Mouse (Mus musculus): ENCODE results near the gene Col6a3.

Col6a3 gene

DNA sequence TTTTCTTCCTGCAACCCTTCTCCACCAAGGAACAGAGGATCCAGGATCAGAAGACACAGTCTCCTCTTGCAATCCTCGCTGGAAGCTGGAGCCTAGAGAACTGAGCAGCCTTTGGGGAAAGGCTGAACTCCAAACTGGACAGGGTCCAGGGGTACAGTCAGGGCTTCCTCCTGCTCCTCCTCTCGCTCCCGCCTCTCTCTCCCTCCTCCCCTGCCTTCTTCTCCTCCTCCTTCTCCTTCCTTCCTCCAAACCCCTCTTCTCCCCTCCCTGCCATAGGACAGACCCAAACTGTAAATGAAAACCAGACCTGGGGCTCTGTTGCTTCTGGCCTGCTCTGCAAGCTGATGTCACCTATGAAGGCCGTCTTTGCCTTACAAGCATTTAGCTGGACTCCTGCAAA is at the start of gene Col6a3:
TSS of gene Col6a3 (minus strand) at position 136 of the 400 bp plus-strand sequence.
- peak; percentile 64 to 78 for DNase-seq

DNA sequence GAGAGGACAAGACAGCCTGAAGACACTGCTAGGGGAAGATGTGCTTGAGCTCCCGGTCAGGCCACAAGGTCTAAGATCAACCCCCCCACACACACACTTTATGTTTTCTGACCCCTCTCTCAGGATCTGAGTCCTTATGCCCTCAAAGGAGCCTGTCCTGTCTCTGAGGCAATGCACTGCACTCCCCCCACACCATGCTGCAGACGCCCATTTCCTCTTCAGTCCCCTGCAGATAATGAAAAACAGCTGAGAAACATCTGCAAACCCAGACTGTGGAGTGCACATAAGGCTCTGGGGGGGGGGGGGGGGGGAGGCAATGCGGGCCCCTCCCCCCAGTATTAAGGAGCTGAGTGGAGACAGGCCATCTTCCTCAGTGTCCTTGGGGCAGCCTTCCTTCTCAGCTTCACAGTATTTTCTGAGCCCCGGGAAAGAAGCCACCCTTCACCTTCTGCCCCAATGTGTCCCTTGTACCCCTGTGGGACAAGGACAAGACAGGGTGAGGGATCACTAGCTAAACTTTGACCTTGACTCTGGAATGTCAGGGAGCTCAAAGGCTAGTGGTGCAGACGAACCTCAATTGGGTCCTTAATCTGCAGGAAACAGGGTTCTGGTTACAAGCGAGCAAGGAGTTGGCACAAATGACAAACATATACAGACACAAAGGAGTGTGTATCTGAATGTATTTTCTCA is 42.1 kb upstream of the Col6a3 start:
- peak in 1 of 2 experiments; percentile 50 for DNase-seq

GRCm38 (mm10) chr1:90876486-90877270 is 32.9 kb upstream of the Col6a3 start:
- DNase-seq, result peak; percentile 69 to 74

DNA sequence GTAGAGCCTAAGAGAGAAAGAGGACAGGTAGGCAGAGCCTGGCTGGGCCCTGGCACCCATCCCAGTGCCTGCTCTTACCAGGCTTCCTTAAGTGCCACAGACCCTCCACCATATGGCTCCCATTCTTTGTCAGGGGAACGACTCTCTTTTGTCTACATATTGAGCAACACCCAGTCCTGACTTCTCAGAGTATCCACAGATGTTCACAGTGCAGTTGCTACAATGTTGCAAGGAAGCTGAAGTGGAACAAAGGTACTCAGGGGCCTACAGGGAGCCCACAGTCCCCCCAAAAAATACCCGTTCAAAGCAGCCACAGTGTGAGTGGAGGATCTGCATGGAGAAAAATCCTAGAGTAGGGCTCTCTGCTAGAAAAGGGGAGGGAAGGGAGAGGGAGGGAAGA is 32.2 kb upstream of the Col6a3 start:
- peak in 1 of 2 experiments; percentile 39 for DNase-seq

DNA sequence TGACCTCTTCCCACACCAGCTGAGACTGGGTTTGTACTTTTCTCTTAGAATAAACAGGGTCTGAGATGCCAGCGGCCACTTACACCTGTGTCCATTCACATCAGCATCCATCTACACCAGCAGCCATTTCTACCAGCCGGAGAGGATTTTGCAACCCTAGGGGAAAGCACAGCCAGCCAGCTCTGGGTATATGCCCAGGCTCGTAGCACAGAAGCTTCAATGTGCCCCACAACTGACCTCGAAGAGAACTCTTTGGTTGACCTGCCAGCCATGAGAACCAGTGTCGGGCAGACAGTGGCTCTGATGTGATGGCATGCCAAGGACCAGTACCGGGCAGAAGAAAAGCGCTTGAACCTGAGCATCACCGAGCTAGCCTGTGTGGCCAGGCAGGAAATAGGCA is 31.6 kb upstream of the Col6a3 start:
- no peak for DNase-seq

DNA sequence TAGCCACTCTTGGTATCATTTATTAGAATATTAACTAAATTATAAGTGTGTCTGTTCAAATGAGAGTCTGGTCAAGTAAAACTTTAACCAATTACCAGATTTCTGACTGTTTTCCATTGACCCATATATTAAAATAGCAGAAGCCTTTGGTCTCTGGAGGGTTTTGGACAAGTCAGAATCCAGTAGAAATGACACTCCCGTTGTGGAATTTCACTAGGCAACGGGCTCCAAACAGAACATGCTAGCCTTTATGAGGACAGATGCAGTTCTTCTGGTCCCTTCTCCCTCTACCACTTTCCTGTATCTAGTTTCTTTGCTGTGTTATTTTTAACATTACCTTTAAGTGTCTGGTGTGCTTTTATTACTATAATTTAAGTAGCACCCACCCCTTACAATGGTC is 26.8 kb upstream of the Col6a3 start:
- DNase-seq, result no peak

- no peak for DNase-seq
These were observed 23.0 kb upstream of the Col6a3 start for GRCm38 (mm10) chr1:90866734-90867133.

DNA sequence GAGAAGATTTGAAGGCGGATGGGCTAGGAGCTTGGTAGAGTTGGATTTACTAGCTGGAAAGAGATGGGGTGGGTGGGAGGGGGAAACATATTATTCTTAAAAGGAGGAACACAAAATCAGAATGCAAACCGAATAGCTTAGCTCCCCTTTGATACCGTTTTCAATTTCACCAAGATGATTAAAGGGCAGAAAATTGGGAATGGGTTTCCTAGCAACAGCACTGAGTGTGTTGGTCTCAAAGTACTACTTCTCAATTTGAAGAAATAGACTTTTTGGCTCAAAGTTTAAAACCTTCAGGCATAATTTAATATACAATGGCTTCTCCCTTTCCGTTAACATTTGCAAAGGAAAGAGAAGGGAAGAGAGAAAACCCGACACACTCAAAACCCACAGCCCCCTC is 12.1 kb upstream of the Col6a3 start:
- DNase-seq, result no peak

DNA sequence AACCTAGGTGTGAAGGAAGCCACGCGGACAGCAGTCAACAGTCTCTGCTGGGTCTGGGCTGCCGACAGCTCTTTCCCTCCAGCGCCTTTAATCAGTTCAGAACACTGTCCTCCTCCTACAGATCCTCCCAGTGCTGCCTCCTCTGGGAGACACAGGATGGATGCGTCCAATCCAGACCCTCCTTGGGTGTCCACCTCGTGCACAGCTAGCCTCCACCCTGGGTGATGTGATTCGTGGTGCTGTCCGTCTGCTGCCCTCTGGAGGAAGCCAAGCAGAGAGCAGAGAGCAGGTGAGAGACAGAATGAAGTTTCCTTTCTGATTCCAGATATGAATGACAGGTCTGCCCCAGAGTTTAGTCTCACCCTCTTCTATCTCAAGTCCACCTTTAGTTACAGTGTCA is 6.1 kb upstream of the Col6a3 start:
- DNase-seq, result peak; percentile 37 to 48

DNA sequence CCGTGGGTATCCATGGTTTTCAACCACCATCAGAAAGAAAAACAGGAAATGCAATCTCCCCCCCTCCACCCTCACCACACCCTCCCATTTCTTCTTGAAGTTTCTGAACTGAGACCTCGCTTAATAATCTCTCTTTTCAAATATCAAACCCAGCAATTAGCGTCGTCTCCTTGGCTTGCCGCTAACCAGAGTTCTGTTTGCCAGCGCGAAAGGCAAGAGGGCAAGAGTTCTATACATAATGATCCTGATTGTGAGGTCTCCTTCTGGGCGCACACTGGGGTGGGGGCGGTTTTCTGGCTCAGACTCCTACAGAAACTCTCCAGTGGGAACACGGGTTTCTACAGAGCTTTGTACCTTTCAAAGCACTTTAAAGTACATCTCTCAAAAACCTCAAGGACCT is 1.4 kb upstream of the Col6a3 start:
- DNase-seq, result no peak

DNA sequence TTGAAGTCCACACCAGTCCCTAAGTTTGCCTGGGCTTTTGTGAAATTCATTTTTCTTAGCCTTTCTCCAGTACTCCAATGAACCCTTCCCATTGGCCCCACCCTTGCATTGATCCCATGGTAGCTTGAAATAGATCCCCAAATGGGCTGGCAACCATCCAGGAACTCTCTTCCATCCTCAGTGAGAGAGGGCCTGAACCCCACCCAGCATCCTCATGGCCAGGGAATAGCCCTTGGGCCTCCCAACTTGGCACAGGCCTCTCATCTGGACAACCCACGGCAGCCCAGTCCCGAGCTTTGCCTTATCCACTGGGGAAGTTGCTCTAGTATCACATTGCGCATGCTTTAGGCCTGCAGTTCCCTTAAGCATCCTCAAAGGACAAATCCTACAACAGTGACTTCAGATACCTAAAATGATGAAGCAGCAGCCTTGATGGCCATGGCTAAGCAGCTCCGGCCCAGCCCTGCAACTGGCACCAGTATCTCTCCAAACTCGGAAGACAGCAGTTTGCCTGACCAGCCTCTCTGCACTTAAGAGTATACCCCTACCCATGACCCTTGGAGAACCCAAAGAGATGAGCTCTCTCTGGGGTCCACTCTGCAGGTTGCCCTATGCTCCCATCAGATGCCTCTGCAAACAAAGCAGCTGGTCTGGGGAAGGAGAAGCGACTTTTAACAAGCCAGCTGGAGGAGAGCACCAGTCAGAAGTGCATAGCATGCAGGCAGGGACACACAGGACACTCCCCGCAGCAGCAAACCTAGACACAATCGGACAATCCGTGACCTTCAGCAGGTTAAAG is 783 bp downstream of the Col6a3 start:
- DNase-seq, result peak; percentile 17 to 28

- DNase-seq, result peak; percentile 61 to 66
These were observed 3.5 kb downstream of the Col6a3 start for GRCm38 (mm10) chr1:90840250-90840649.

DNA sequence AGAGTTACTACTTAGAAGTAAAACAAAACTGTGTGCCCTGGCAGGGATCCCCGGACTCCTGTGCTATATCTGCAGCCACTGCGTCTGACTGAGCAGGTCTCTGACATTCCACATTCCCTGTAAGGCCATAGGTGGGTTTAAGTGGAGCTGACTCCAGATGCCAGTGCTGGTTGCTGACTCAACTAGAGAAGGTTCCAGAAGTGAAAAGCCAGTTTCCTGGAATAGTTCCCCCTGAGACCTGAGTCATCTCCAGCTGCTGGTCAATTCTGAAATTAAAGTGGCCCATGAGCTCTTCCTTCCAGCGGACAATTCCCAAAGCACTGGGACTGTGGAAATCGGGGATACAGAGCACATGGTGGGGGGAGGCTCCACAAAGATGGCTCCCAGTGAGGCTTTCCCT is 5.1 kb downstream of the Col6a3 start:
- no peak for DNase-seq

DNA sequence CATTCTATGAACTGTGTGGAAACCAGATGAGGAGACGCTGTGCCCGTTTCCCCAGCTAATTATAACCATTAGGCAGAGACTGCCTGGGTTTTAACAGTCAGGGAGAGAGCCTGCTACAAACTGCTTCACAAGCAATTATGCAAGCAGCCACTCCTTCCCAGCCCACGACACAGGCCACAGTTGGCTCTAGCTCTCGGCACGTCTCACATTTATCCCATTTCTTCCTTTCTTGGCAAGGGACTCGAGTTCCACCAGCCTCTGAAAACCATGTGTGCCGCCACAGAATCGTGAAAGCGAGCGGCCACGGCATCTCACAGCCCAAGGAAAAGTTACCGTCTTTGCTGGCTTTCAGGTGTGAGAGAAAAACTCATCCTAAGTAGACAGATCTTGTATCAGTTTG is 5.5 kb downstream of the Col6a3 start:
- DNase-seq, result peak; percentile 41 to 77

GRCm38 (mm10) chr1:90836178-90836740 is 7.5 kb downstream of the Col6a3 start:
- no peak for DNase-seq

GRCm38 (mm10) chr1:90834701-90835100 is 9.1 kb downstream of the Col6a3 start:
- no peak for DNase-seq

- DNase-seq, result no peak
These were observed 13.8 kb downstream of the Col6a3 start for GRCm38 (mm10) chr1:90830006-90830405.

GRCm38 (mm10) chr1:90813226-90813625 is 30.5 kb downstream of the Col6a3 start:
- DNase-seq, result no peak

DNA sequence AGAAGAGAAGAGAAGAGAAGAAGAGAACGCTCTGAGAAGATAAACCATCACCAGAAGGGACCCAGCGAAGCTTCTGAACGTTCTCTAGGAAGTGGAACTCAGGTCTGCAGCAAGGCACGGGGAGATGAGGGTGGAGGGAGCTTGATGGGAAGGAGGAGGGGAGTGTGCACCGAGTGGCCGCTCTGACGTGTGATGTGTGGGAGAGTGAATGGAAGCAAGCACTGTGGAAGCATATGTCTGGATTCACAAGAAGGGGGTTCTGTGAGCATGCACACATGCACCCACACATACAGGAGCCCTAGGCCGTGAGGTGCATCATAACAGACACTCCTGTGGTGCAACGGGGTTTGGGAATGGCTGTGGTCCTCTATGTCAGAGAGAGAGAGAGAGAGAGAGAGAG is 34.8 kb downstream of the Col6a3 start:
- DNase-seq, result no peak

GRCm38 (mm10) chr1:90803104-90803503 is 40.7 kb downstream of the Col6a3 start:
- no peak for DNase-seq

GRCm38 (mm10) chr1:90801067-90801466 is 42.7 kb downstream of the Col6a3 start:
- no peak for DNase-seq

- no peak for DNase-seq
These were observed 43.3 kb downstream of the Col6a3 start for GRCm38 (mm10) chr1:90800466-90800865.

GRCm38 (mm10) chr1:90797276-90797891 is 46.4 kb downstream of the Col6a3 start:
- DNase-seq, result no peak
